Mouse (Mus musculus): ENCODE results near the gene Paqr3. TPM values are rescaled to one million over a fixed set of nuclear protein-coding genes. Genes with fewer than 3 reads are reported as not detected.
A peak's percentile ranks its signal among the peaks of the same experiment; 100 is the strongest.

The Paqr3 gene
- polyA plus RNA-seq, 1 experiment from 2014 or later, result 9.3 TPM

GRCm38 (mm10) chr5:97060864-97061263 lies 50.5 kb downstream of the Paqr3 start:
- WGBS, result 58% methylated on average over 3 of the region's 3 CpGs
- no peaks in the 10 kb centered on the region for H3K27me3 ChIP-seq (ENCODE audit: control insufficient read depth, insufficient read depth, low read length)
- H3K9me3 ChIP-seq (replicated peaks; ENCODE audit: control insufficient read depth, low read length), result no peaks in the 10 kb centered on the region
- no peak overlapping the region for H3K9ac ChIP-seq (replicated peaks; ENCODE audit: low read length)
- DNase-seq (ENCODE audit: low spot score) (no peak), ATAC-seq (replicated peaks; ENCODE audit: insufficient number of reproducible peaks, low FRiP score, low TSS enrichment, low read depth) (no peak)
- H3K27ac ChIP-seq (replicated peaks; ENCODE audit: low read depth, low read length), result no peak overlapping the region
- H3K4me3 ChIP-seq (ENCODE audit: low read depth, low read length), result no peak overlapping the region
- no peak overlapping the region for H3K4me2 ChIP-seq (ENCODE audit: low read depth, low read length)
- H3K4me1 ChIP-seq (ENCODE audit: control insufficient read depth, insufficient read depth, low read length), result no peaks in the 10 kb centered on the region
- H3K36me3 ChIP-seq (replicated peaks; ENCODE audit: control insufficient read depth, insufficient read depth, low read depth, low read length), result no peaks in the 10 kb centered on the region

GRCm38 (mm10) chr5:97056791-97057450 lies 54.5 kb downstream of the Paqr3 start:
- Histone ChIP-seq H3K27me3 (ENCODE audit: control insufficient read depth, insufficient read depth, low read length) (no peaks in the 10 kb centered on the region), H3K4me2 (ENCODE audit: low read depth, low read length) (no peak overlapping the region), H3K27ac (replicated peaks; ENCODE audit: low read depth, low read length) (no peak overlapping the region), H3K9me3 (replicated peaks; ENCODE audit: control insufficient read depth, low read length) (no peaks in the 10 kb centered on the region), H3K9ac (replicated peaks; ENCODE audit: low read length) (no peak overlapping the region), H3K36me3 (replicated peaks; ENCODE audit: control insufficient read depth, insufficient read depth, low read depth, low read length) (no peaks in the 10 kb centered on the region), H3K4me3 (ENCODE audit: low read depth, low read length) (no peak overlapping the region), H3K4me1 (ENCODE audit: control insufficient read depth, insufficient read depth, low read length) (no peaks in the 10 kb centered on the region)
- WGBS, result 83% methylated on average over 12 of the region's 12 CpGs
- DNase-seq (ENCODE audit: low spot score) (no peak), ATAC-seq (replicated peaks; ENCODE audit: insufficient number of reproducible peaks, low FRiP score, low TSS enrichment, low read depth) (no peak)

- Histone ChIP-seq H3K9me3 (replicated peaks; ENCODE audit: control insufficient read depth, low read length) (no peaks in the 10 kb centered on the region), H3K36me3 (replicated peaks; ENCODE audit: control insufficient read depth, insufficient read depth, low read depth, low read length) (no peaks in the 10 kb centered on the region), H3K27ac (replicated peaks; ENCODE audit: low read depth, low read length) (no peak overlapping the region), H3K27me3 (ENCODE audit: control insufficient read depth, insufficient read depth, low read length) (no peaks in the 10 kb centered on the region), H3K4me1 (ENCODE audit: control insufficient read depth, insufficient read depth, low read length) (no peaks in the 10 kb centered on the region), H3K9ac (replicated peaks; ENCODE audit: low read length) (no peak overlapping the region), H3K4me2 (ENCODE audit: low read depth, low read length) (no peak overlapping the region), H3K4me3 (ENCODE audit: low read depth, low read length) (no peak overlapping the region)
- no peak for DNase-seq (ENCODE audit: low spot score)
- 84% methylated on average over 3 of the region's 3 CpGs for WGBS
- no peak for ATAC-seq (replicated peaks; ENCODE audit: insufficient number of reproducible peaks, low FRiP score, low TSS enrichment, low read depth)
Observed at GRCm38 (mm10) chr5:97056359-97056758, 55.0 kb downstream of the Paqr3 start.

GRCm38 (mm10) chr5:97055511-97056068 lies 55.8 kb downstream of the Paqr3 start:
- DNase-seq (ENCODE audit: low spot score) (peak; percentile 83), ATAC-seq (replicated peaks; ENCODE audit: insufficient number of reproducible peaks, low FRiP score, low TSS enrichment, low read depth) (no peak)
- no peaks in the 10 kb centered on the region for H3K36me3 ChIP-seq (replicated peaks; ENCODE audit: control insufficient read depth, insufficient read depth, low read depth, low read length)
- no peaks in the 10 kb centered on the region for H3K9me3 ChIP-seq (replicated peaks; ENCODE audit: control insufficient read depth, low read length)
- H3K27me3 ChIP-seq (ENCODE audit: control insufficient read depth, insufficient read depth, low read length), result no peaks in the 10 kb centered on the region
- no peak overlapping the region for H3K27ac ChIP-seq (replicated peaks; ENCODE audit: low read depth, low read length)
- no peak overlapping the region for H3K4me3 ChIP-seq (ENCODE audit: low read depth, low read length)
- H3K4me1 ChIP-seq (ENCODE audit: control insufficient read depth, insufficient read depth, low read length), result no peaks in the 10 kb centered on the region
- no peak overlapping the region for H3K4me2 ChIP-seq (ENCODE audit: low read depth, low read length)
- 15% methylated on average over 1 of the region's 1 CpGs for WGBS
- no peak overlapping the region for H3K9ac ChIP-seq (replicated peaks; ENCODE audit: low read length)

GRCm38 (mm10) chr5:97054801-97055200 lies 56.6 kb downstream of the Paqr3 start:
- WGBS, result 81% methylated on average over 10 of the region's 10 CpGs
- DNase-seq (ENCODE audit: low spot score) (no peak), ATAC-seq (replicated peaks; ENCODE audit: insufficient number of reproducible peaks, low FRiP score, low TSS enrichment, low read depth) (no peak)
- H3K4me1 ChIP-seq (ENCODE audit: control insufficient read depth, insufficient read depth, low read length), result no peaks in the 10 kb centered on the region
- no peak overlapping the region for H3K9ac ChIP-seq (replicated peaks; ENCODE audit: low read length)
- no peak overlapping the region for H3K27ac ChIP-seq (replicated peaks; ENCODE audit: low read depth, low read length)
- H3K36me3 ChIP-seq (replicated peaks; ENCODE audit: control insufficient read depth, insufficient read depth, low read depth, low read length), result no peaks in the 10 kb centered on the region
- H3K27me3 ChIP-seq (ENCODE audit: control insufficient read depth, insufficient read depth, low read length), result no peaks in the 10 kb centered on the region
- no peak overlapping the region for H3K4me2 ChIP-seq (ENCODE audit: low read depth, low read length)
- no peak overlapping the region for H3K4me3 ChIP-seq (ENCODE audit: low read depth, low read length)
- H3K9me3 ChIP-seq (replicated peaks; ENCODE audit: control insufficient read depth, low read length), result no peaks in the 10 kb centered on the region

- no peak overlapping the region for H3K9ac ChIP-seq (replicated peaks; ENCODE audit: low read length)
- WGBS, result 87% methylated on average over 5 of the region's 5 CpGs
- H3K4me1 ChIP-seq (ENCODE audit: control insufficient read depth, insufficient read depth, low read length), result no peaks in the 10 kb centered on the region
- H3K36me3 ChIP-seq (replicated peaks; ENCODE audit: control insufficient read depth, insufficient read depth, low read depth, low read length), result no peaks in the 10 kb centered on the region
- H3K4me3 ChIP-seq (ENCODE audit: low read depth, low read length), result no peak overlapping the region
- no peaks in the 10 kb centered on the region for H3K27me3 ChIP-seq (ENCODE audit: control insufficient read depth, insufficient read depth, low read length)
- DNase-seq (ENCODE audit: low spot score), result no peak
- no peak for ATAC-seq (replicated peaks; ENCODE audit: insufficient number of reproducible peaks, low FRiP score, low TSS enrichment, low read depth)
- H3K4me2 ChIP-seq (ENCODE audit: low read depth, low read length), result no peak overlapping the region
- no peak overlapping the region for H3K27ac ChIP-seq (replicated peaks; ENCODE audit: low read depth, low read length)
- H3K9me3 ChIP-seq (replicated peaks; ENCODE audit: control insufficient read depth, low read length), result no peaks in the 10 kb centered on the region
Observed at GRCm38 (mm10) chr5:97054166-97054565, 57.2 kb downstream of the Paqr3 start.

- Histone ChIP-seq H3K36me3 (replicated peaks; ENCODE audit: control insufficient read depth, insufficient read depth, low read depth, low read length) (no peaks in the 10 kb centered on the region), H3K27me3 (ENCODE audit: control insufficient read depth, insufficient read depth, low read length) (no peaks in the 10 kb centered on the region), H3K4me2 (ENCODE audit: low read depth, low read length) (no peak overlapping the region), H3K4me3 (ENCODE audit: low read depth, low read length) (no peak overlapping the region), H3K9ac (replicated peaks; ENCODE audit: low read length) (no peak overlapping the region), H3K4me1 (ENCODE audit: control insufficient read depth, insufficient read depth, low read length) (no peaks in the 10 kb centered on the region), H3K9me3 (replicated peaks; ENCODE audit: control insufficient read depth, low read length) (no peaks in the 10 kb centered on the region), H3K27ac (replicated peaks; ENCODE audit: low read depth, low read length) (no peak overlapping the region)
- DNase-seq (ENCODE audit: low spot score), result no peak
- WGBS, result 85% methylated on average over 5 of the region's 5 CpGs
- ATAC-seq (replicated peaks; ENCODE audit: insufficient number of reproducible peaks, low FRiP score, low TSS enrichment, low read depth), result no peak
Observed at GRCm38 (mm10) chr5:97048905-97049304, 62.5 kb downstream of the Paqr3 start.

GRCm38 (mm10) chr5:97046680-97047079 lies 64.7 kb downstream of the Paqr3 start:
- Histone ChIP-seq H3K9ac (replicated peaks; ENCODE audit: low read length) (no peak overlapping the region), H3K4me1 (ENCODE audit: control insufficient read depth, insufficient read depth, low read length) (no peaks in the 10 kb centered on the region), H3K9me3 (replicated peaks; ENCODE audit: control insufficient read depth, low read length) (no peaks in the 10 kb centered on the region), H3K27ac (replicated peaks; ENCODE audit: low read depth, low read length) (no peak overlapping the region), H3K27me3 (ENCODE audit: control insufficient read depth, insufficient read depth, low read length) (no peaks in the 10 kb centered on the region), H3K4me2 (ENCODE audit: low read depth, low read length) (no peak overlapping the region), H3K4me3 (ENCODE audit: low read depth, low read length) (no peak overlapping the region), H3K36me3 (replicated peaks; ENCODE audit: control insufficient read depth, insufficient read depth, low read depth, low read length) (no peaks in the 10 kb centered on the region)
- no peak for DNase-seq (ENCODE audit: low spot score)
- no peak for ATAC-seq (replicated peaks; ENCODE audit: insufficient number of reproducible peaks, low FRiP score, low TSS enrichment, low read depth)
- WGBS, result 92% methylated on average over 10 of the region's 10 CpGs

All from embryonic facial prominence, embryonic 11.5 days (tissue).